Mouse (Mus musculus): Measurements from ENCODE around the gene Trmt1. TPM values are rescaled to one million over a fixed set of nuclear protein-coding genes. Genes with fewer than 3 reads are reported as not detected.
A peak's percentile ranks its signal among the peaks of the same experiment; 100 is the strongest.

Gene Trmt1
- polyA plus RNA-seq, 1 experiment from 2014 or later = 82.3 TPM

DNA sequence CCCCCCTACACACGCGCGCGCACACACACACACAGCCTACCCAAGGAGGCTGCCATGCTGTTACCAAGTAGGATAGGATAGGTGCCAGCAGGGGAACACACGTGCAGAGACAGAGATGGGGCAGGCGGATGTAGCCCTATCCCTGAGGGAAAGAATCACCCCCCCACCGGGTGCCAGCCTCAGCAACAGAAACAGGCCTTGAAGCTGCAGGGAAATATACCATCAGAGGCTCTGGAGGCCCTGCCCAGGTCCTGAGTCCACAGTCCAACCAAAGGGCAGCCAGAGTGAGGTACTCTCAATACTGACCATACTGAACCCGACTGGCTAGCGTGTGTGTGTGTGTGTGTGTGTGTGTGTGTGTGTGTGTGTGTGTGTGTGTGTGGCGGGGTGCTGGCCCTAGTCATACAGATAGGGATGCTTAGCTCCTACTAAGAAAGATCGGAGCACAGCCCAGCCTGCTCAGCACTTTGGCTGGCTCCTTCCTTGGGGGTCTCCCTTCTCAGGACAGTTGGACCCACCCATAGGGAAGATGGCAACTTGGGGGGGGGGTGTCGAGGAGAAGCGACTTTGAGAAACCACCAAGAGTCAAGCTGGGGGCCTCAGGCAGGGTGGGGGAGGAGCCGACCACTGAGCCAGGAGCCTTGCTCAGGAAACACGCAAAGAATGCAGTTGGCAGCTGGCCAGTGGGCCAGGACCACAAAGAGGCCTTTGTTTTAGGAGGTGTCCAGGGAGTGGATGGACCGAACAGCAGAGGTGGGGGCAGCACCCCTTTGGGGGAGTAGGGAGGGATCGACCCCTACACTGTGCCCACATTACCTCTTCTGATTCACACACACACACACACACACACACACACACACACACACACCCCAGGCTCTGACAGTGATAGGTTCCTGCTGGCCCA is 57.7 kb downstream of the Trmt1 start:
- 8% methylated on average over 17 of the region's 17 CpGs for whole genome bisulfite sequencing

DNA sequence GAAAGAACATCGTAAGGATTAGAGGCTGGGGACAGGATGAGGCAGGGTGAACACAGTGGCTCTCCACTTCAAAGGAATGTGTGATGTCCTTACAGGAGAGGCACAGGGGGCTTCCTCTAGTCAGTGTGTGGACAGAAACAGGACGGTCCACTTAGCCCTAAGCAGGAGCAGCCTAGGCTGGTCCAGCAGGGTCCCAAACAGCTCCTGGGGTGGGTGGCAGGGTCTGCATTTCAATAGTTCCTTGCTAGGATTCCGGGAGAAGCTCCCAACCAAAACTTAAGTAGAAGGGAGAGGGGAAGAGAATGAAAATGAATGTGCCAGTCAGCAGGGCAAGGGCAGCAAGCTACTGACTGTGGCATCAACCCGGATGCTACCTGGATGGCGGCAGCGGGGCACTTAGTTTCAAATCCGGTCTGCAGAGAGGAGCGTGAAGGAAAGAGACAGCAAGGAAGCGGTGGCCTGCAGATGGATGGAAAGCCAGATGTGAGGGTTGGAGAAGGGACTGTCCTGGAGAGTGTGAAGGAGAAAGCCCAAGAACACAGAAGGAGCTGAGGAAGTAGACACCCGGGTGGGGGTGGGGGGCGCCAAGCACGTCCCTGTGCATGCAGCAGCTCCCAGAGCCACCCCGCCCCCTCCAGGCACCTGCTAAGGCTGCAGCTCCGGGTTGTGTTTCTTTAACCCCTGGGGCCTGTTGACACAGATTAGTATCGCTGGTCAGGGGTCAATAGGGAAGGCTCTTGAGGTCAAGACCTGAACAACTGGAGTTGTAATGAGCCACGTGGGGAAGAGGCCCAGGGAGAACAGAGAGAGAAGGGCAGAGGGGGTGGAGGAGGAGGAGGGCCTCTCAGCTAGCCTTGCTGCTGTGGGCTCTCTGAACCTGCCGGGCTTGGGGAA is 59.2 kb downstream of the Trmt1 start:
- H3K9ac ChIP-seq (ENCODE audit: low read depth, low read length) = no peak overlapping the region; the same call in 1 of the 2 replicates
- H3K27me3 ChIP-seq (ENCODE audit: control insufficient read depth, insufficient read depth, low read length) = peaks cover 81% of the 10 kb centered on the region
- no peaks in the 10 kb centered on the region for H3K9me3 ChIP-seq (ENCODE audit: control insufficient read depth, low read length)
- H3K4me1 ChIP-seq (ENCODE audit: control insufficient read depth, insufficient read depth, low read length) = peaks cover 44% of the 10 kb centered on the region
- H3K4me3 ChIP-seq (ENCODE audit: low read length) = 0 out of 2 replicates have a peak overlapping the region, but pooled peaks have one; percentile 1
- WGBS = 8% methylated on average over 17 of the region's 17 CpGs
- H3K27ac ChIP-seq (ENCODE audit: low read depth, low read length) = peak overlapping the region; percentile 30; the same call in 1 of the 2 replicates
- peak; percentile 14; the same call in 1 of the 2 replicates for ATAC-seq (ENCODE audit: low FRiP score, low TSS enrichment)
- no peak overlapping the region for H3K4me2 ChIP-seq (replicated peaks; ENCODE audit: low read depth, low read length)
- no peaks in the 10 kb centered on the region for H3K36me3 ChIP-seq (ENCODE audit: control insufficient read depth, insufficient read depth, low read length)

More for the DNA sequence above, 57.7 kb downstream of the Trmt1 start:
- Histone ChIP-seq H3K4me3 (ENCODE audit: low read length) (no peak overlapping the region), H3K9ac (ENCODE audit: low read depth, low read length) (peak overlapping the region; percentile 23; the same call in 1 of the 2 replicates), H3K36me3 (ENCODE audit: control insufficient read depth, insufficient read depth, low read length) (no peaks in the 10 kb centered on the region), H3K27me3 (ENCODE audit: control insufficient read depth, insufficient read depth, low read length) (peaks cover 81% of the 10 kb centered on the region), H3K4me1 (ENCODE audit: control insufficient read depth, insufficient read depth, low read length) (peaks cover 45% of the 10 kb centered on the region), H3K4me2 (replicated peaks; ENCODE audit: low read depth, low read length) (peak overlapping the region; percentile 17), H3K27ac (ENCODE audit: low read depth, low read length) (peak overlapping the region; percentile 80; the same call in 1 of the 2 replicates), H3K9me3 (ENCODE audit: control insufficient read depth, low read length) (no peaks in the 10 kb centered on the region)
- ATAC-seq (ENCODE audit: low FRiP score, low TSS enrichment) = peak; percentile 60

Other genes starting within 250 kb of the Trmt1 start
- gene Ier2, start 23.5 kb upstream of the Trmt1 start, polyA plus RNA-seq (2014; fragmentation: Nextera tagmentation; extraction: Ambion mirVana) = 81.9 and 88.9 TPM in 2 replicates
- gene Nacc1, start 1.6 kb downstream of the Trmt1 start, polyA plus RNA-seq (2014; fragmentation: Nextera tagmentation; extraction: Ambion mirVana) = 28.1 and 33.1 TPM in 2 replicates
- gene Lyl1, start 15.2 kb downstream of the Trmt1 start, polyA plus RNA-seq (2014; fragmentation: Nextera tagmentation; extraction: Ambion mirVana) = 6.3 and 8.9 TPM in 2 replicates
- gene G430095P16Rik, start 36.7 kb downstream of the Trmt1 start, polyA plus RNA-seq (2014; fragmentation: Nextera tagmentation; extraction: Ambion mirVana) = 1.7 and 2.8 TPM in 2 replicates
- 9.4 and 10.9 TPM in 2 replicates for gene Nfix, start 114.0 kb downstream of the Trmt1 start, polyA plus RNA-seq (2014; fragmentation: Nextera tagmentation; extraction: Ambion mirVana)
- 5.9 and 6.0 TPM in 2 replicates for gene Dand5, start 136.5 kb downstream of the Trmt1 start, polyA plus RNA-seq (2014; fragmentation: Nextera tagmentation; extraction: Ambion mirVana)
- 49.2 and 54.2 TPM in 2 replicates for gene Gadd45gip1, start 145.2 kb downstream of the Trmt1 start, polyA plus RNA-seq (2014; fragmentation: Nextera tagmentation; extraction: Ambion mirVana)
- gene Rad23a, start 154.4 kb downstream of the Trmt1 start, polyA plus RNA-seq (2014; fragmentation: Nextera tagmentation; extraction: Ambion mirVana) = 124 and 125 TPM in 2 replicates
- gene Calr, start 160.6 kb downstream of the Trmt1 start, polyA plus RNA-seq (2014; fragmentation: Nextera tagmentation; extraction: Ambion mirVana) = 758 and 944 TPM in 2 replicates
- 90.4 and 105 TPM in 2 replicates for gene Farsa, start 170.7 kb downstream of the Trmt1 start, polyA plus RNA-seq (2014; fragmentation: Nextera tagmentation; extraction: Ambion mirVana)
- 73.0 and 98.4 TPM in 2 replicates for gene Syce2, start 185.8 kb downstream of the Trmt1 start, polyA plus RNA-seq (2014; fragmentation: Nextera tagmentation; extraction: Ambion mirVana)
- 28.6 and 43.3 TPM in 2 replicates for gene Gcdh, start 207.6 kb downstream of the Trmt1 start, polyA plus RNA-seq (2014; fragmentation: Nextera tagmentation; extraction: Ambion mirVana)
- 1.2 and 1.7 TPM in 2 replicates for gene Klf1, start 215.6 kb downstream of the Trmt1 start, polyA plus RNA-seq (2014; fragmentation: Nextera tagmentation; extraction: Ambion mirVana)
- 10.8 and 12.1 TPM in 2 replicates for gene Dnase2a, start 222.3 kb downstream of the Trmt1 start, polyA plus RNA-seq (2014; fragmentation: Nextera tagmentation; extraction: Ambion mirVana)

Data from kidney, embryonic 14.5 days (tissue).